Mouse (Mus musculus): ENCODE data around the gene Aven. TPM values are rescaled to one million over a fixed set of nuclear protein-coding genes. Genes with fewer than 3 reads are reported as not detected.

Gene Aven
- 3.5 and 4.5 TPM in 2 replicates for polyA plus RNA-seq (2012; rRNA removed)

DNA sequence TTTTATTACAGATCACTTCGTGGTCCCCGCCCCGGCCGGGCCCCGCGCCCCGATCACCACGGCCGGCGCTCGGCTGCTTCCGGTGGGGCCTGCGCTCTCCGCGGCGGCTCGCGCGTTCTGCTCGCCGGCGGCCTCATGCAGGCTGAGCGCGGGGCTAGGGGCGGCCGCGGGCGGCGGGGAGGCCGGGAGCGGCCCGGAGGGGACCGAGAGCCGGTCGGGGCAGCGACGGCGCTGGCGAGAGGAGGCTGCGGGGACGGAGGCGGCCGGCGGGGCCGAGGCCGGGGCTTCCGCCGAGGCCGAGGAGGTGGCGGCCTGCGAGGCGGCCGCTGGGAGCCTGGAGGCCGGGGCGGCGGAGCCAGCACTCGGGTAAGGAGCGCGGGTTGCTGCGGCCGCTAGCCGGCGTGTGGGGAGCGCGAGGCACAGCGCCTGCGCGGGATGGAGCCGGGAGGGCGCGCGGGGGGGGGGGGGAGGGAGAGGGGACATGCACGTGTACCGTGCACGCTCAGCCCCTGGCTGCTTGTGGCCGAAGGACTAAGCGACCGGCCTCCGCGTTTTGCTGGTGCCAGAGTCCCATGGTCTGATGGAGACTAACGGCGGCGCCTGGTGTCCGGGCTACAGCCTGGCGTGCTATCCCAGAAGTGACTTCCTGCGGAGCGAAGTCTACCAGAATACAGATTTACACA, at the start of gene Aven:
TSS of gene Aven (plus strand) at position 109 of the 683 bp plus-strand sequence.

DNA sequence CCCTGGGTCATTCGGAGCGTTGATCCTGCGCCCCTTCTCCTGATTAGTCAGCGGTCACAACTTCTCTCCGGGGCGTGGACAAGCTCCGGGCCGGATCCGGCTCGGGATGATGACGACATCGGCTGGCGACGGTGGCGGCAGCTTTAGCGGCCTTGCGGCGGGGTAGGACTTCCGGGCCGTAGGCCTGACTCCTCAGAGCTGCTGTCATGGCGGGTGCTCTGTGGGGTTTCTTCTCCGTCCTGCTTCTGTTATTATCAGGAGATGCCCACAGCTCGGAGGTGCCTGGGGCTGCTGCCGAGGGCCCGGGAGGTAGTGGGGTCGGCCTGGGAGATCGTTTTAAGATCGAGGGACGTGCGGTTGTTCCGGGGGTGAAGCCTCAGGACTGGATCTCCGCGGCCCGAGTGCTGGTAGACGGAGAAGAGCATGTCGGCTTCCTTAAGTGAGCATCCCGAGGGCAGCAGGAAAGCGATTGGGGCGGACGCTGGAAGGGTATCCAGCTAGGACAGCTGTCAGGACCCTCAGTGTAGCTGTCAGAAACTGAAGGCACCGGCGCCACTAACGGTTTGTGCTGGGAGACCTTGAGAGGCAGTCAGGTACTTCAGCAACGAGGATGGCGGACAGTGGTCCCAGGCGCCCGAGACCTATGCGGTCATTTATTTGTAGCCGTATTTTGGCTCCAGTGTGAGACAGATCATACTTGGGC, 37.8 kb upstream of the Aven start, which contains the start of gene Emc7:
TSS of gene Emc7 (plus strand) at position 136 of the 703 bp plus-strand sequence.

DNA sequence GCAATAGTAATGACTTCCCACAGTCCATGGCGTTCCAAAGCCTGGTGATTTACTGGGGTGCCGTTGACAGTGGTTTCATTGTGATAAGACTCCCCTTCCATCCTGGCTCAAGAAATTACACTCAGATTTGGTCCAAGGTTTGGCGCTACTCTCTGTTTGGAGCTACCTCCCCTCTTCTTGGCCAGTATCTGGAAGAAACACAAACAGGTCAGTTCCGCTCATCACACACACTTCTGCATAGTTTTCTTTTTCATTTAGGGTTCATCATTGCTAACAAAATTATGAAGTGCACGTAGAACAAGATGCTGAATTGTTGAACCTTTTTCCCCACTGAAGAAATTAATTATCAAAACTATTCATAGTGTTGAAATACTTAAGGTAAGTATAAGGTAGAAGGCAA, 12.1 kb upstream of the Aven start, which contains the start of gene Chrm5:
TSS of gene Chrm5 (minus strand) at position 101 of the 400 bp plus-strand sequence.

Other genes starting within 250 kb of the Aven start
- gene Nutm1, start 233.7 kb upstream of the Aven start, polyA plus RNA-seq (2012; rRNA removed) = not detected in 2 replicates
- 29.9 and 30.3 TPM in 2 replicates for gene Nop10, start 231.0 kb upstream of the Aven start, polyA plus RNA-seq (2012; rRNA removed)
- gene Slc12a6, start 227.1 kb upstream of the Aven start, polyA plus RNA-seq (2012; rRNA removed) = 18.2 and 19.2 TPM in 2 replicates
- not detected in 2 replicates for gene Gm21985, start 226.7 kb upstream of the Aven start, polyA plus RNA-seq (2012; rRNA removed)
- gene Emc4, start 124.9 kb upstream of the Aven start, polyA plus RNA-seq (2012; rRNA removed) = 50.1 and 68.0 TPM in 2 replicates
- 0.49 and 0.66 TPM in 2 replicates for gene Katnbl1, start 113.8 kb upstream of the Aven start, polyA plus RNA-seq (2012; rRNA removed)
- gene Emc7, start 38.0 kb upstream of the Aven start, polyA plus RNA-seq (2012; rRNA removed) = 3.7 and 4.5 TPM in 2 replicates
- gene Chrm5, start 12.2 kb upstream of the Aven start, polyA plus RNA-seq (2012; rRNA removed) = not detected in 2 replicates

Measured in colon, adult 2 months (tissue).